ENCODE assay signal across 15 mouse cellular contexts in genomic region chr17:11107916-11108315, GRCm38 (mm10).
DNase-seq lines count a peak whose midpoint lies in the region; ATAC-seq and TF ChIP-seq lines count a peak whose summit lies in the region.
"Had no signal": no experiment of that assay in that cellular context is flagged by ENCODE, and none has a peak within 500 bp of the region (broad histone marks: within the 10 kb centered on the region; RNA-seq: fewer than 3 reads in every experiment).

No protein-coding gene starts in this region.

- H3K9me3 ChIP-seq in forebrain, embryonic 12.5 days = no peaks in the 10 kb centered on the region
- H3K9me3 ChIP-seq in forebrain, embryonic 10.5 days = no peaks in the 10 kb centered on the region; the same call in 1 of the 2 replicates
- H3K9me3 ChIP-seq in MEL (replicated peaks; ENCODE audit: insufficient read depth, low read length) = no peaks in the 10 kb centered on the region
- H3K9me3 ChIP-seq: embryonic facial prominence, embryonic 13.5 days; liver, embryonic 13.5 days had no signal

- H3K4me3 ChIP-seq in forebrain, embryonic 12.5 days (replicated peaks) = no peak overlapping the region
- H3K4me3 ChIP-seq in forebrain, embryonic 10.5 days = no peak overlapping the region
- H3K4me3 ChIP-seq in MEL (ENCODE audit: control insufficient read depth in 1 of 2, insufficient read depth in 1 of 2, low read depth in 2 of 2, low read length in 2 of 2) = no peak overlapping the region
- H3K4me3 ChIP-seq: embryonic facial prominence, embryonic 13.5 days; gastrocnemius, adult 2 months; liver, embryonic 13.5 days had no signal

- 0 out of 2 replicates have a peak overlapping the region, but pooled peaks have one; percentile 26 for H3K27ac ChIP-seq in forebrain, embryonic 12.5 days
- H3K27ac ChIP-seq in forebrain, embryonic 10.5 days = no peak overlapping the region
- H3K27ac ChIP-seq in MEL (ENCODE audit: control insufficient read depth, low read depth, low read length) = no peak overlapping the region
- H3K27ac ChIP-seq: embryonic facial prominence, embryonic 13.5 days; gastrocnemius, adult 2 months; liver, embryonic 13.5 days had no signal

- ATAC-seq in forebrain, embryonic 12.5 days (ENCODE audit: low FRiP score) = peak; percentile 69; the same call in 1 of the 2 replicates
- peak; percentile 65 for ATAC-seq in granulocyte monocyte progenitor cell, adult 5-6 weeks (replicated peaks; ENCODE audit: poor library complexity, severe bottlenecking)
- ATAC-seq: inflammation-experienced regulatory T-cells, adult 6 months had no signal

- no peaks in the 10 kb centered on the region for H3K27me3 ChIP-seq in forebrain, embryonic 12.5 days
- no peaks in the 10 kb centered on the region for H3K27me3 ChIP-seq in forebrain, embryonic 10.5 days (ENCODE audit: poor library complexity, severe bottlenecking)
- H3K27me3 ChIP-seq in MEL (ENCODE audit: control insufficient read depth in 1 of 2, insufficient read depth in 2 of 2, low read length in 2 of 2) = no peaks in the 10 kb centered on the region
- H3K27me3 ChIP-seq: embryonic facial prominence, embryonic 13.5 days; liver, embryonic 13.5 days had no signal

- TF ChIP-seq CTCF in MEL (IDR thresholded peaks at IDR 0.05 in 2 of 3, conservative IDR thresholded peaks at IDR 0.05 in 1 of 3; ENCODE audit: control insufficient read depth in 1 of 3, insufficient read depth in 1 of 3, low read depth in 2 of 3, low read length in 3 of 3, poor library complexity in 1 of 3, severe bottlenecking in 1 of 3) = no peak

- H3K4me1 ChIP-seq in forebrain, embryonic 12.5 days = no peaks in the 10 kb centered on the region
- no peaks in the 10 kb centered on the region for H3K4me1 ChIP-seq in forebrain, embryonic 10.5 days
- H3K4me1 ChIP-seq in MEL (ENCODE audit: control insufficient read depth in 1 of 2, insufficient read depth in 2 of 2, low read length in 2 of 2) = no peaks in the 10 kb centered on the region
- H3K4me1 ChIP-seq: embryonic facial prominence, embryonic 13.5 days; liver, embryonic 13.5 days had no signal

- intact Hi-C loops in left cerebral cortex, postnatal 25 days (cut with DNase I) = no loop called here
- intact Hi-C loops in heart, postnatal 10 days (cut with DNase I) = no loop called here

- no peak for TF ChIP-seq RAD21 in MEL (IDR thresholded peaks at IDR 0.05; ENCODE audit: low read depth, low read length)

- no peak overlapping the region for H3K4me2 ChIP-seq in forebrain, embryonic 12.5 days
- H3K4me2 ChIP-seq: embryonic facial prominence, embryonic 13.5 days; liver, embryonic 13.5 days had no signal

- 59% methylated on average over 2 of the region's 2 CpGs for WGBS in forebrain, embryonic 12.5 days
- WGBS in forebrain, embryonic 10.5 days = 89% methylated on average over 2 of the region's 2 CpGs

- no peak overlapping the region for H3K9ac ChIP-seq in forebrain, embryonic 12.5 days
- H3K9ac ChIP-seq in MEL (ENCODE audit: control insufficient read depth, low read depth, low read length, poor library complexity, severe bottlenecking) = no peak overlapping the region
- H3K9ac ChIP-seq: embryonic facial prominence, embryonic 13.5 days; liver, embryonic 13.5 days had no signal

- no peak for TF ChIP-seq EP300 in MEL (IDR thresholded peaks at IDR 0.05; ENCODE audit: low read depth in 1 of 2, low read length in 2 of 2)

- no peaks in the 10 kb centered on the region for H3K79me2 ChIP-seq in MEL (ENCODE audit: control insufficient read depth, insufficient read depth, low read length, poor library complexity)

- TF ChIP-seq POLR2A in MEL (IDR thresholded peaks at IDR 0.05; ENCODE audit: control insufficient read depth in 1 of 2, insufficient read depth in 1 of 2, low read depth in 1 of 2, low read length in 2 of 2, poor library complexity in 1 of 2) = no peak

- no peak for DNase-seq in forebrain, embryonic 10.5 days (ENCODE audit: extremely low spot score, low spot score)
- DNase-seq in MEL (ENCODE audit: low read depth, low spot score) = peak; percentile 25
- DNase-seq in left cerebral cortex, postnatal 25 days (ENCODE audit: low spot score in 2 of 2) = peak; percentile 26 to 80
- no peak for DNase-seq in heart, adult 8-10 months (ENCODE audit: low spot score)
- no peak for DNase-seq in heart, postnatal 10 days
- no peak for DNase-seq in cerebellum, postnatal 4 days (ENCODE audit: low spot score in 2 of 2)
- DNase-seq: cerebellum, adult 11 months; gastrocnemius, adult 2 months; kidney, postnatal 25 days; liver, embryonic 13.5 days; lung, postnatal 36 days had no signal

- H3K36me3 ChIP-seq in forebrain, embryonic 12.5 days (replicated peaks) = no peaks in the 10 kb centered on the region
- no peaks in the 10 kb centered on the region for H3K36me3 ChIP-seq in forebrain, embryonic 10.5 days (replicated peaks)
- no peaks in the 10 kb centered on the region for H3K36me3 ChIP-seq in MEL (ENCODE audit: control insufficient read depth in 1 of 2, insufficient read depth in 2 of 2, low read length in 2 of 2)
- H3K36me3 ChIP-seq: embryonic facial prominence, embryonic 13.5 days; liver, embryonic 13.5 days had no signal

TF ChIP-seq in MEL, 35 proteins besides CTCF, POLR2A, EP300 and RAD21:
- TF ChIP-seq MXI1 (IDR thresholded peaks at IDR 0.05; ENCODE audit: low read depth, low read length) = no peak
- no peak for TF ChIP-seq MAZ (IDR thresholded peaks at IDR 0.05; ENCODE audit: low read depth, low read length)
- TF ChIP-seq SIN3A (IDR thresholded peaks at IDR 0.05; ENCODE audit: low read length) = no peak

Comparison
In these comparisons a context has a peak if more than half of its experiments do, and no peak if none do; other contexts are left out.
1. DNase-seq: peak in MEL (single experiment) and left cerebral cortex, postnatal 25 days (2 of 2); none in forebrain, embryonic 10.5 days (single experiment), heart, adult 8-10 months (single experiment), heart, postnatal 10 days (0 of 2) and cerebellum, postnatal 4 days (0 of 2).